Mouse (Mus musculus) liver, embryonic 11.5 days (tissue): ENCODE results near the gene Mrln. TPM values are rescaled to one million over a fixed set of nuclear protein-coding genes. Genes with fewer than 3 reads are reported as not detected.

ENCODE experiments used
- ATAC-seq: fragments of 200-750 bp; cut with Nextera tagmentation; replicated peaks from 2 replicates; pipeline ENCODE4 v1.8.0; 2017; ENCODE audit warnings: moderate number of reproducible peaks, mild to moderate bottlenecking, moderate TSS enrichment, moderate library complexity; ENCODE audit not compliant: low FRiP score
- DNase-seq: peaks from one replicate; pipeline ENCODE4 v3.0.0-alpha.2; 2017; ENCODE audit warnings: low spot score
- H3K27ac ChIP-seq: fragments of 300-500 bp; sonication (generic); 2 replicates; pipeline ENCODE4 v1.5.1; 2014; ENCODE audit warnings: mild to moderate bottlenecking, low read depth, low read length, control low read depth
- H3K27me3 ChIP-seq: fragments of 300-500 bp; sonication (generic); replicated peaks from 2 replicates; pipeline ENCODE4 v1.6.1; 2014; ENCODE audit warnings: low read length, mixed read lengths; ENCODE audit not compliant: control insufficient read depth, insufficient read depth
- H3K36me3 ChIP-seq: fragments of 300-500 bp; sonication (generic); 2 replicates; pipeline ENCODE4 v1.6.1; 2014; ENCODE audit warnings: mild to moderate bottlenecking, low read length, moderate library complexity, mixed read lengths; ENCODE audit not compliant: control insufficient read depth, insufficient read depth
- H3K4me1 ChIP-seq: fragments of 300-500 bp; sonication (generic); replicated peaks from 2 replicates; pipeline ENCODE4 v1.6.1; 2014; ENCODE audit warnings: low read length, mixed read lengths; ENCODE audit not compliant: control insufficient read depth, insufficient read depth
- H3K4me2 ChIP-seq: fragments of 300-500 bp; sonication (generic); 2 replicates; pipeline ENCODE4 v1.6.1; 2014; ENCODE audit warnings: mild to moderate bottlenecking, control low read depth, moderate library complexity
- H3K4me3 ChIP-seq: fragments of 300-500 bp; sonication (generic); 2 replicates; pipeline ENCODE4 v1.5.1; 2014; ENCODE audit warnings: low read depth, low read length, control low read depth
- H3K9ac ChIP-seq: fragments of 300-500 bp; sonication (generic); 2 replicates; pipeline ENCODE4 v1.6.1; 2014; ENCODE audit warnings: low read depth, low read length, control low read depth
- H3K9me3 ChIP-seq: fragments of 300-500 bp; sonication (generic); 2 replicates; pipeline ENCODE4 v1.6.1; 2016; ENCODE audit warnings: low read length, inconsistent platforms, mixed read lengths; ENCODE audit not compliant: control insufficient read depth
- WGBS: fragments of 180-500 bp; shearing (Covaris S2); extraction: QIAGEN DNeasy Blood & Tissue Kit; methylation state at CpG from one replicate; pipeline ENCODE4 v1.1.7; 2014; 5-methylcytosine and 5-hydroxymethylcytosine counted together
- polyA plus RNA-seq: library from polyadenylated mRNA; unstranded; fragments of >200 nt; fragmentation: Nextera tagmentation; extraction: Ambion mirVana; gene quantifications from 2 replicates; pipeline ENCODE4 v1.2.1, GENCODE M21; 2014

The Mrln gene
- polyA plus RNA-seq, 1 experiment from 2014 or later = 0.67 TPM

DNA sequence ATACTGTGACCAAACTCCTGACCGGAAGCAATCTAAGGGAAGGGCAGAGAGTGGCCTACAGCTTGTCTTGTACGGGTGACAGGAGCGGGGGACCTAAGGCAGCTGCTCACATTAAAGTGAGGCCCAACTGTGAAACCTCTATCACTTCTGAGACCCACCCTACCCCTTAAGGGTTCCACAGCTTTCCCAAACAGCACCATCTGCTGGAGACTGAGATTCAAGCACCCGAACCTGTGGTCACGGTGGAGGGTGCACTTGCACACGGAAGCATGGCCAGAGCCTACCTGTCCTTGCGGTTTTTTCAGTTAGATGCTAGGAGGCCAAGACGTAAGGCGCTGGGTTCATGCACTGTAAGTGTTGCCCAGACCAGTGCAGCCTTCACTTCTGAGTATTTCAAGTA, 18.3 kb upstream of the Mrln start:
- Histone ChIP-seq H3K36me3 (peaks cover 29% of the 10 kb centered on the region), H3K4me3 (no peak overlapping the region), H3K27me3 (no peaks in the 10 kb centered on the region), H3K4me1 (peaks cover 5% of the 10 kb centered on the region), H3K4me2 (no peak overlapping the region), H3K27ac (no peak overlapping the region), H3K9ac (no peak overlapping the region), H3K9me3 (no peaks in the 10 kb centered on the region)
- 75% methylated on average over 9 of the region's 9 CpGs for WGBS
- DNase-seq (no peak), ATAC-seq (no peak)

DNA sequence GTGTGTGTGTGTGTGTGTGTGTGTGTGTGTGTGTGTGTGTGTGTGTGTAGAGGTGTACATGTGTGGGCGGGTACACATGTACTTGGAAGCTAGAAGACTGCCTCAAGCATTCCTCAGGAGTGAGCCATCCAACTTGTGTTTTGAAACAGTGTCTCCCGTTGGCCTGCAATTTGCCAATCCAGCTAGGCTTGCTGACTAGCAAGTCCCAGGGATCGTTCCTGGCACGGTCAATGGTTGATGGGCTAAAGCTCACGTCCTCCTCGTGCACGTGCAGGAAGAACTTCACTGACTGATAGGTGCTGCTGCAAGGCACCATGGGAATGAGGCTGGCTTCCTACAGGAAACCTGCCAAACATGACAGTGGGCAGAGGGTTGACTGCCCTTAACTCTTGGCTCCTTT, 17.9 kb upstream of the Mrln start:
- H3K4me1 ChIP-seq = peaks cover 5% of the 10 kb centered on the region
- no peaks in the 10 kb centered on the region for H3K27me3 ChIP-seq
- H3K27ac ChIP-seq = no peak overlapping the region
- H3K36me3 ChIP-seq = peaks cover 29% of the 10 kb centered on the region
- H3K4me2 ChIP-seq = no peak overlapping the region
- DNase-seq = no peak
- 83% methylated on average over 7 of the region's 7 CpGs for WGBS
- no peaks in the 10 kb centered on the region for H3K9me3 ChIP-seq
- no peak for ATAC-seq
- H3K9ac ChIP-seq = no peak overlapping the region
- no peak overlapping the region for H3K4me3 ChIP-seq

GRCm38 (mm10) chr10:70189864-70190263, 14.6 kb upstream of the Mrln start:
- no peak overlapping the region for H3K4me3 ChIP-seq
- no peaks in the 10 kb centered on the region for H3K27me3 ChIP-seq
- no peak overlapping the region for H3K9ac ChIP-seq
- H3K4me2 ChIP-seq = no peak overlapping the region
- no peaks in the 10 kb centered on the region for H3K9me3 ChIP-seq
- DNase-seq (no peak), ATAC-seq (no peak)
- H3K4me1 ChIP-seq = no peaks in the 10 kb centered on the region
- no peak overlapping the region for H3K27ac ChIP-seq
- peaks cover 27% of the 10 kb centered on the region for H3K36me3 ChIP-seq
- 87% methylated on average over 13 of the region's 13 CpGs for WGBS

GRCm38 (mm10) chr10:70194283-70194682, 10.2 kb upstream of the Mrln start:
- Histone ChIP-seq H3K9me3 (no peaks in the 10 kb centered on the region), H3K4me3 (no peak overlapping the region), H3K4me2 (no peak overlapping the region), H3K9ac (no peak overlapping the region), H3K27ac (no peak overlapping the region), H3K27me3 (no peaks in the 10 kb centered on the region), H3K4me1 (peaks cover 8% of the 10 kb centered on the region), H3K36me3 (peaks cover 8% of the 10 kb centered on the region; the same call in 1 of the 2 replicates)
- 70% methylated on average over 9 of the region's 9 CpGs for WGBS
- ATAC-seq = no peak
- no peak for DNase-seq

DNA sequence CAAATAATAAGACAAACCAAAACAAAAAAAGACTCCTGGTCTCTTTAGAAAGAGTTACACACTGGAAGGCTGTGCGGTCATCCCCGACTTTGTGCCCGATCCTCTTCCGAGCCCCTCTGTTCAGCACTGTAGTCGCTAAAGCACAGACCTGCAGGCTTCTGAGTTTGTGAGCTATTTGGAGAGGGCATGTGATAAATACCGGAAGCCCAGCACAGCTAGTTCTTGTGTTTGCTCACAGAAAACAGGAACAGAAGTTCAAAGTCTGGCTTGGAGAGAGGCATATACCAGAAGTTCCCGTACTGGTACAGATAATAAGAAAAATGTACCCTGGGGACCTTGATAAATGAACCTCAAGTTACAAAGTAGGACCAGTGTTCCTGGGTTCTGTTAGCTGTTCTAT, 9.2 kb upstream of the Mrln start:
- H3K27ac ChIP-seq = peak overlapping the region; percentile 61
- H3K27me3 ChIP-seq = no peaks in the 10 kb centered on the region
- ATAC-seq (peak; percentile 43), DNase-seq (no peak)
- no peaks in the 10 kb centered on the region; the same call in 1 of the 2 replicates for H3K36me3 ChIP-seq
- 63% methylated on average over 7 of the region's 7 CpGs for WGBS
- H3K9me3 ChIP-seq = no peaks in the 10 kb centered on the region
- peak overlapping the region; percentile 9; the same call in 1 of the 2 replicates for H3K4me2 ChIP-seq
- H3K4me1 ChIP-seq = peaks cover 8% of the 10 kb centered on the region
- H3K4me3 ChIP-seq = no peak overlapping the region
- H3K9ac ChIP-seq = no peak overlapping the region

DNA sequence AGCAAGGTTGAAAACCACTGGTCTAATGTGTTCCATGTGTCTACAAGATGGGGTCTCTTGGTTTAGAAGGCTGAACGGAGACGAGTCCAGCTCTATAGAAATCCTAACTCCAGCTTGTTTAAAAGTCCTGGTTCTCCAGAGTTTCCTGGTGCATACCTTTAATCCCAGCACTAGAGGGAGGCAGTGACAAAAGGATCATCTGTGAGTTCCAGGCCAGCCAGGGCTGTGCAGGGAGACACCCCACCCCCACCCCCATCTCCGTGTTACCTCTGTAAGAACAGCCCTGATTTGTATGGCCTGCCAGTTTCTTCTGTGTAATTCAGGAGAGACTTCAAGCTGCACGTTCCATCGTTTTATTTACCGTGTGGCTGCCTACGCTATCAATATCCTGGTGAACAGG, 8.7 kb upstream of the Mrln start:
- H3K9ac ChIP-seq = no peak overlapping the region
- DNase-seq = no peak
- H3K9me3 ChIP-seq = no peaks in the 10 kb centered on the region
- no peaks in the 10 kb centered on the region; the same call in 1 of the 2 replicates for H3K36me3 ChIP-seq
- no peaks in the 10 kb centered on the region for H3K27me3 ChIP-seq
- no peak overlapping the region for H3K4me3 ChIP-seq
- WGBS = 60% methylated on average over 7 of the region's 7 CpGs
- peaks cover 8% of the 10 kb centered on the region for H3K4me1 ChIP-seq
- H3K27ac ChIP-seq = peak overlapping the region; percentile 61
- no peak overlapping the region for H3K4me2 ChIP-seq
- ATAC-seq = peak; percentile 56

DNA sequence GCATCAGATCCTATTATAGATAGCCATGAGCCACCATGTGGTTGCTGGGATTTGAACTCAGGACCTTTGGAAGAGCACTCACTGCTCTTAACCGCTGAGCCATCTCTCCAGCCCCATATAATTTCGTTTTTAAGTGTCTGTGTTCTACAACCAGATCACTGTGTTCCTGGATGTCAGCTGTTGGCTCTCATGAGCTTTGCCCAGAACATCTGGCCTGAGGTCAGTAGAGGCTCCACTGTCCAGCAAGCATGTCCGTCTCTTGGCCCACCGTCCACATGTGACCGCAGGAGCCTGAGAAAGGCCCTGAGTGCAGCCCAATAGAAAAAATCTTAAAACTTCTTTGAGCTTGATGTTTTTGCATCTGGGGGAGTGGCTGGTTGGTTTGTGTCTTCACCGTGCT, 7.8 kb upstream of the Mrln start:
- Histone ChIP-seq H3K27me3 (no peaks in the 10 kb centered on the region), H3K9me3 (no peaks in the 10 kb centered on the region), H3K4me1 (peaks cover 8% of the 10 kb centered on the region), H3K27ac (no peak overlapping the region), H3K9ac (no peak overlapping the region), H3K36me3 (no peaks in the 10 kb centered on the region; the same call in 1 of the 2 replicates), H3K4me3 (no peak overlapping the region), H3K4me2 (no peak overlapping the region)
- DNase-seq (no peak), ATAC-seq (no peak)
- WGBS = 89% methylated on average over 6 of the region's 6 CpGs

DNA sequence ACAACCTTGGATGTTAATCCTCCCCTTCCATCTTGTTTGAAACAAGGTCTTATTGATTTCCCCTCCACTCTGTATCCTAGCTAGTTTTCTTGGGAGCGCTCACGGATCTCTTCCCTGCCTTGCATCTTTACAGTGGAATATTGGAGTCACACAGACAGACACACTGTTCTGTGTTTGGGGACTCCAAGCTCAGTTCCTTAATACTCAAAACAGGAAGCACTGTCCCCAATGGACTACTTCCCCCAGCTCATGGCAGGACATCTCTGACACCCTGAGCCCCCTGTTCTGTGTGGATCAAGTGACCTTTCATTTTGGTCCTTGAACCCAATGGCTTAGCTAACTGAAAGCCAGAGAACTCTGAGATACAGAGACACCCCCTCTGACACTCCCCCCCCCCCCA, 6.9 kb upstream of the Mrln start:
- no peak overlapping the region for H3K27ac ChIP-seq
- no peak for ATAC-seq
- peaks cover 8% of the 10 kb centered on the region for H3K4me1 ChIP-seq
- H3K9me3 ChIP-seq = no peaks in the 10 kb centered on the region
- no peaks in the 10 kb centered on the region; the same call in 1 of the 2 replicates for H3K36me3 ChIP-seq
- no peak overlapping the region for H3K4me3 ChIP-seq
- no peak for DNase-seq
- no peak overlapping the region for H3K4me2 ChIP-seq
- H3K27me3 ChIP-seq = no peaks in the 10 kb centered on the region
- 67% methylated on average over 2 of the region's 2 CpGs for WGBS
- H3K9ac ChIP-seq = no peak overlapping the region

GRCm38 (mm10) chr10:70198012-70198411, 6.5 kb upstream of the Mrln start:
- WGBS = 70% methylated on average over 6 of the region's 6 CpGs
- Histone ChIP-seq H3K4me3 (no peak overlapping the region), H3K9me3 (no peaks in the 10 kb centered on the region), H3K9ac (no peak overlapping the region), H3K27ac (no peak overlapping the region), H3K4me2 (no peak overlapping the region), H3K4me1 (peaks cover 8% of the 10 kb centered on the region), H3K27me3 (no peaks in the 10 kb centered on the region), H3K36me3 (no peaks in the 10 kb centered on the region; the same call in 1 of the 2 replicates)
- no peak for ATAC-seq
- no peak for DNase-seq
